Mouse (Mus musculus) lung, embryonic 14.5 days (tissue): Measurements from ENCODE around the gene Hoxd13. TPM values are rescaled to one million over a fixed set of nuclear protein-coding genes. Genes with fewer than 3 reads are reported as not detected.

Experiments
- ATAC-seq: fragments of 200-750 bp; cut with Nextera tagmentation; 2 replicates; pipeline ENCODE4 v1.8.0; 2017; ENCODE audit warnings: mild to moderate bottlenecking, moderate TSS enrichment, moderate library complexity; ENCODE audit not compliant: insufficient read depth
- DNase-seq: peaks from one replicate; pipeline ENCODE4 v3.0.0-alpha.2; 2015
- H3K27ac ChIP-seq: fragments of 300-500 bp; sonication (generic); 2 replicates; pipeline ENCODE4 v1.5.1; 2014; ENCODE audit warnings: low read depth, mild to moderate bottlenecking, moderate library complexity
- H3K27me3 ChIP-seq: fragments of 300-500 bp; sonication (generic); 2 replicates; pipeline ENCODE4 v1.6.1; 2014; ENCODE audit warnings: low read length, control low read depth; ENCODE audit not compliant: insufficient read depth
- H3K36me3 ChIP-seq: fragments of 300-500 bp; sonication (generic); 2 replicates; pipeline ENCODE4 v1.6.1; 2014; ENCODE audit warnings: control low read depth; ENCODE audit not compliant: insufficient read depth
- H3K4me1 ChIP-seq: fragments of 300-500 bp; sonication (generic); 2 replicates; pipeline ENCODE4 v1.6.1; 2014; ENCODE audit warnings: antibody characterized with exemption, control low read depth; ENCODE audit not compliant: insufficient read depth
- H3K4me2 ChIP-seq: fragments of 300-500 bp; sonication (generic); 2 replicates; pipeline ENCODE4 v1.6.1; 2014; ENCODE audit warnings: mild to moderate bottlenecking
- H3K4me3 ChIP-seq: fragments of 300-500 bp; sonication (generic); 2 replicates; pipeline ENCODE4 v1.5.1; 2014; ENCODE audit warnings: low read depth, low read length
- H3K9ac ChIP-seq: fragments of 300-500 bp; sonication (generic); 2 replicates; pipeline ENCODE4 v1.6.1; 2014
- H3K9me3 ChIP-seq: fragments of 300-500 bp; sonication (generic); 2 replicates; pipeline ENCODE4 v1.6.1; 2016; ENCODE audit warnings: low read depth, low read length, control low read depth
- CTCF ChIP-seq: IDR thresholded peaks from 2 replicates; pipeline ENCODE4 v1.5.1; 2016; ENCODE audit warnings: antibody characterized with exemption, low read depth
- WGBS: fragments of 180-500 bp; shearing (Covaris S2); extraction: QIAGEN DNeasy Blood & Tissue Kit; methylation state at CpG from one replicate; pipeline ENCODE4 v1.1.7; 2014; 5-methylcytosine and 5-hydroxymethylcytosine counted together
- polyA plus RNA-seq: library from polyadenylated mRNA; unstranded; fragments of >200 nt; fragmentation: Nextera tagmentation; extraction: Ambion mirVana; gene quantifications from 2 replicates; pipeline ENCODE4 v1.2.1, GENCODE M21; 2014

The Hoxd13 gene
- polyA plus RNA-seq, 1 experiment from 2014 or later = not detected

DNA sequence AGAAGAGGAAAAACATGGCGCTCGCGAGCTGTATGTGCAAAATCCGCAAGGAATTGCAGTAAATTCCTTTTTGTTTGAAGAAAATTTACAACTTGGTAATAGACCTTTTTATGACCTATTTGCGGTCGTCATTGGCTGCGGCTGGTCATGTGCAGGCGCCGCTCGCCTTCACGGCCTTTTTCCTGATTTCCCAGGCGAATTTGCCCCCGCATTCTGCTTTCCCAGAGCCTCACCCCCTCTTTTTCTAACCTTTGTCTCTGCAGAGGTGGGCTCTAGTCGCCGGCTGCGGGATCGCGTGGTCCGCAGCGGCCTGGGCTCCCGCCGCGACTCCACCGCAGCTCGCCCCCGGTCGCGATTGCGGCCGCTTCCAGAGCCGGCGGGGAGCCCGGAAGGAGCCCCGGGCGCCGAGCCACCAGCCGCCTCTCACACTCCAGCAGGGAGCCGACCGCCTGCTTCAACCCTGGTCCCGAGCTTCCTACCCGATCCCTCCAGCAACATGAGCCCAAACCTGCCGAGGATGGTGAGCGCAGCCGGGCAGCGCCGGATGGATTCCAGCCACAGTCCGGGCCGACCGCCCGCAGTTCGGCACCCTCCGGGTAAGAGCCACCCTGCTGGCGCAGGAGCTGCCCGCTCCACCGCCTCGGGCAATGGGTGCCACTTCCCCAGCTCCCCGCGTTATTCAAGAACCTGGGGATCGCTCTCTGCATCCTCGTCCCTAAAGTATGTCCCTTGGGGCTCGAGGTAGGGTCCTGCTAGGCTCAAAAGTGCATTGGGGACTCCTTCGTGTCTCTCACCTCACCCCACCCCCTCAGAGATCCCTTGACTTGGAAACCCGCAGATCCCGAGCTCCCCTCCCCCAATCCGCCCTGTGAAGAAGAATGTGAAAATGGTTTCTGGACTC lies 43.9 kb downstream of the Hoxd13 start, which contains the start of the genes Hoxd3 and Hoxd4:
Hoxd3 (plus strand) TSS at position 207 of the 901 bp plus-strand sequence.
Hoxd4 (plus strand) TSS at position 209 of the 901 bp plus-strand sequence.
- DNase-seq = peak; percentile 53
- no peak for ATAC-seq
- no peaks in the 10 kb centered on the region for H3K36me3 ChIP-seq
- TF ChIP-seq CTCF = no peak
- H3K4me2 ChIP-seq = peak within 1 kb of the TSS; percentile 55
- H3K9ac ChIP-seq = peak within 1 kb of the TSS; percentile 29; the same call in 1 of the 2 replicates
- WGBS = under 1% methylated on average over 64 of the region's 65 CpGs
- H3K4me3 ChIP-seq = peak within 1 kb of the TSS; percentile 37
- H3K27ac ChIP-seq = peak within 1 kb of the TSS; percentile 36; the same call in 1 of the 2 replicates
- H3K27me3 ChIP-seq = peaks cover 98% of the 10 kb centered on the region
- H3K9me3 ChIP-seq = no peaks in the 10 kb centered on the region
- no peaks in the 10 kb centered on the region for H3K4me1 ChIP-seq

DNA sequence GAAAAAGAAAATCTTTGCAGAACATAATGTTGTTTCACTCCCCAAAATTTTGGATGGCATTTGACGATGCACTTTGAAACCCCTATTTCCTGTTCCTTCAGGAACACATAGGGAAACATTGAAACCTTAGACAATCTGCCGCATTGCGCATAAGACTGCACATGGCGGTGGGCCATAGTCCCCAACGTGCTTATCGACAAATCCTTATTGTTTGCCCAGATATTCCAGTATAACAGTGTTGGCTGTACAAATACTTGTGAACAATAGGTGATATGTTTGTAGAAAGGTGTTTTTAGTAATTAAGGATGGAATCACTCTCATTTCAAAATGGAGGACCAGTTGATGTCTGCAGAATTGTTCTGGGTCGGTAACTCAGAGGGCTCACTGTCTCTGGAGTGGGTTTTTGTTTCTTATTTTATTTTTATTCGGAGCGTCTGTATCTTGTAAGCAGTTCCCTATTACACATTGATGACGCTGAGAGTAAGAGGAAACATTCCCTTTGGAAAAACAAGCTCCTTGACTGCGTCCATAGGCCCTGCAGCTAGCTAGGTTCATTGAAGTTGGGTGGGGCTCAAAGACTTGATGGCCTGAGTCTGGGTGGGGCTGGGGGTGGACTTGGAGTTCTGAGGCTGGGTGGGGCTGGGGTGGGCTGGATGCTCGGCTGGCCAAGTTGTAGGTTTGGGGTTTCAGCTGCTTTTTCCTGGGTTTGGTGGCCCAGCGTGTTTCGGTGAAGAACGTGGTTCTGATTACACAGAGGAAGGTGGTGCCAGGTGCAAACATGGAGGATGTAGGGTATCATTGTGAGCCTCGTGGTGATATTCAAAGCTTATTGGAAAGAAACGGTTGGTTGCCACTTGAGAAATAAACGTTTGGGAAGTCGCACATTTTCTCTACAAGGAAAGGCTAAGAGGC lies 45.4 kb downstream of the Hoxd13 start:
- no peaks in the 10 kb centered on the region for H3K4me1 ChIP-seq

DNA sequence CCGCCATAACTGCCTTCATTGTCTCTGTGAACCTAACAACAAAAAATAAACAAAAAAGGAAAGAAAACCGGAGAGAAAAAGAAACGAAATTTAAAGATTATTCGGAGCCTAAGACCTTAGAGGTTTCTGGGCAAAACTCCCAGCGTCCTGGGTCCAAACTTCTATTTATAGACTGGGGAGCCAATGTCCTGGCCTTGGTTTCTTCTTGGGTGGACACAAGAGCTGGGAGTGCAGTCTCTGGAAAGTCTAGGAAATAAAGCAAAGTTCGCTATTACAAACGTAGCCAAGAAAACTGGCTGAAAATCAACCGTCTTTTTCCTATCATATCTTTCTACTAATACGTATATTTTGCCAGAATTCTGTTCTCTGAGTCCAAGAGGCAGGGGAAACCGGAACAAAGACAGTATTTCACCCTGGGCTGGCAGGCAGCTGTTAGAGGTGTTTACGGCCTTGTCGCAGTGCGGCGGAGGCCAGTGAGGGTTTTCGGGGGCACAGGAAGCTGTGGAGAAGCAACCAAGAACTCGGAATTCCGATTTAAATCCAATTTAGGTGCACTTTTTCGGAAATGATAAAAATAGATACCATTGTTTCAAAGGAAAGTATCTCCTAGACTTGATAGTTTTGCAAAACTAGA lies 46.2 kb downstream of the Hoxd13 start:
- Histone ChIP-seq H3K4me3 (no peak overlapping the region), H3K27me3 (peaks cover 96% of the 10 kb centered on the region), H3K4me2 (no peak overlapping the region), H3K27ac (no peak overlapping the region), H3K9ac (no peak overlapping the region), H3K4me1 (no peaks in the 10 kb centered on the region), H3K36me3 (no peaks in the 10 kb centered on the region), H3K9me3 (no peaks in the 10 kb centered on the region)
- no peak for ATAC-seq
- no peak for TF ChIP-seq CTCF
- 5% methylated on average over 18 of the region's 18 CpGs for whole genome bisulfite sequencing
- DNase-seq = no peak

More for the DNA sequence above, 45.4 kb downstream of the Hoxd13 start:
- Histone ChIP-seq H3K4me3 (no peak overlapping the region), H3K9ac (no peak overlapping the region), H3K4me2 (no peak overlapping the region), H3K27me3 (peaks cover 96% of the 10 kb centered on the region), H3K36me3 (no peaks in the 10 kb centered on the region), H3K9me3 (no peaks in the 10 kb centered on the region), H3K27ac (no peak overlapping the region)
- no peak for TF ChIP-seq CTCF
- WGBS = 7% methylated on average over 19 of the region's 19 CpGs
- ATAC-seq (no peak), DNase-seq (no peak)

DNA sequence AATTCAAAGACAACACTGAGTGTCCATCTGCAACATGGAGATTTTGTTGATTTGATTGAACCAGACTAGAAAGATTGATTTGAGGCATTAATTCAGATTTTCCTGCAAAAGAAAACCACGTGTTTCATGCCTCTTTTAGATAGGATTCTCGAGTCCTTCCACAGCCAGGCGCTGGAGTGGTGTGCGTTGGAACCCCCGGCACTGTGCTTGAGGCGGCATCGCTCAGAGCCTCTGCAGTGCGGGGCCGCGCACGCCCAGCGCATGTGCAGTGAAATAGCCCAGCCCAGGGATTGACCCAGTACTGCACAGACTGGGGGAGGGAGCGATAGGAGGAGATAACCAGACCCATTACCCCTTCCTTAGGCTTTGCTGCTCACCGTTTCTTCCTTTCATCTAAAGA lies 46.8 kb downstream of the Hoxd13 start:
- Histone ChIP-seq H3K9me3 (no peaks in the 10 kb centered on the region), H3K27me3 (peaks cover 96% of the 10 kb centered on the region), H3K9ac (no peak overlapping the region), H3K4me1 (no peaks in the 10 kb centered on the region), H3K36me3 (no peaks in the 10 kb centered on the region), H3K27ac (no peak overlapping the region), H3K4me2 (no peak overlapping the region), H3K4me3 (no peak overlapping the region)
- DNase-seq (no peak), ATAC-seq (no peak; the same call in 1 of the 2 replicates)
- 1% methylated on average over 14 of the region's 14 CpGs for WGBS
- no peak for TF ChIP-seq CTCF

DNA sequence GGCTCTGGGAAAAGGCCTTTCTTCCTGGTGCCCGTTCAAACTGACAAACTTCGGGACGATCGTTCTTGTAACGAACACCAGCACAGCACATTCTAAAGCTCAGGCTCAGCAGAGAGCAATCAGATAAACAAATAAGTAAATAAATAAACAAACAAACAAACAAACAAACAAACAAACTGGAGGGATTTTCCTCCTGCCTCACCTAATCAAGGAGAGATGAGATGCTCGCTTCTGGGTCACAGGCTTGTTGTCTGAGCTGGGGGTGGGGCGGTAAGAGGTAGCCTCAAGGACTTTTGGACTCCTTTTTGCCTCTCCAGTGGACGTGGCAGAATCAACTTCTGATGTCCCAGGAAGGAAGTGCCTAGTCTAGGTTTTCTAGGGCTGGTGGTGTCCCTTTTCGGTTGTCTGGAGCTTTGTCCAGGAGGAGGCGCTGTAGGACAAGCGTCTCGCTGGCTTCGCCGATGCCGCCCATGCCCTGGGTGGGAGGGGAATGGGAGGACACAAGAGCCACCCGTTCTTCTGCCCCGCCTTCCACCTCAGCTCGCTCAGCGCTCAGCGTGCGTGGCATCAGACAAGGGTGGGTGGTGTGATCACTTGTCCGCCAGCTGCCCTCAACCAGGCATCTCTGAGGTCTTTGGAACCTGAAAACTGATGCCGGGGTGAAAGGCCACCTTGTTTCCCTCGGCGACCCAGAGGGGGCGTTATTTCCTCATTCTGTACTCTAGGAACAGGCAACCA lies 47.6 kb downstream of the Hoxd13 start:
- no peaks in the 10 kb centered on the region for H3K9me3 ChIP-seq
- H3K4me2 ChIP-seq = peak overlapping the region; percentile 56
- H3K9ac ChIP-seq = no peak overlapping the region
- peak; percentile 81 for ATAC-seq
- WGBS = 5% methylated on average over 26 of the region's 26 CpGs
- peak; percentile 96 for DNase-seq
- H3K27ac ChIP-seq = no peak overlapping the region
- H3K4me3 ChIP-seq = peak overlapping the region; percentile 21; the same call in 1 of the 2 replicates
- no peaks in the 10 kb centered on the region for H3K4me1 ChIP-seq
- H3K27me3 ChIP-seq = peaks cover 96% of the 10 kb centered on the region
- H3K36me3 ChIP-seq = no peaks in the 10 kb centered on the region
- peak; percentile 94 for TF ChIP-seq CTCF

DNA sequence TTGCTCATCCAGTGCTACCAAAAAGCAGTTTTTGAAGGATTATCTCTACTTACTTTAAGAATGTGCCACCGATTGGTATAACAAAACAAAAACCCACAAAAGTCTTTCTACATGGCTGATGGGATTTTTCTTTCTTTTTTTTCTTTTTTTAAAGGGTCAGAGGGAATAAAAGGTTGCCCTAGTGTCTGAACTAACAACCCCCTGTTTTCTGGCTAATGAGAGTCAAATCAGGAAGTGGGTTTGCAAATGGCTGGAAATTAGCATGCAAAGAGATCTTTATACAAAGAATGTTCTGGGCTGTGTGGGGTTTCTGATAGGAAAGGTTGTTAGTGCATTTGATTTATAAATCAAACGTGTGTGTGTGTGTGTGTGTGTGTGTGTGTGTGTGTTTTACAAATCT lies 52.3 kb downstream of the Hoxd13 start:
- Histone ChIP-seq H3K27ac (no peak overlapping the region), H3K4me3 (no peak overlapping the region), H3K27me3 (peaks cover 96% of the 10 kb centered on the region), H3K9me3 (no peaks in the 10 kb centered on the region), H3K4me1 (no peaks in the 10 kb centered on the region), H3K4me2 (no peak overlapping the region), H3K36me3 (no peaks in the 10 kb centered on the region), H3K9ac (no peak overlapping the region)
- DNase-seq (no peak), ATAC-seq (no peak)
- WGBS = 16% methylated on average over 2 of the region's 2 CpGs
- no peak for TF ChIP-seq CTCF
